Mouse (Mus musculus): ENCODE results near the gene Mup13.
"Not testable (repeated sequence)": the region's sequence is repeated elsewhere in the genome, so short reads cannot be mapped to it uniquely, and the experiment has no call there.

Gene Mup13

DNA sequence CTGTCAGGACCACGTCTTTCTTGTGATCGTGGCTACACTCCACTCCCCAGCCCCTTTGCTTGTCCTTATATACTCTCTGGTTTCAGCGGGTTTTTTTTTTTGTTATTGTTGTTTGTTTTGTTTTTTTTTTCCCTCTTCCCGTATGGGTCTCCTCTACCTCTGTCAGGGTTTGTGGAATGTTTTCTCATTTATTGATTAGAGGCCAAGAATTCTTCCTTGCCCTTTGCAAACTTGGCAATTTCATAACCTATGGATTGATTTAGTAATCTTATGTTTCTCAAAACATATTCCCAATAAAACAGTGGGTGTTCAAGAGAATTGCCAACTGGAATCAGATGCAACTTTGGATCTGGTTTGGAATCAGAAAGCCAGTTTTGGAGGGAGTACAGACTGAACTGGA is at the start of gene Mup13:
TSS of gene Mup13 (minus strand) at position 101 of the 400 bp plus-strand sequence.
- DNase-seq = not testable (repeated sequence)
